Mouse (Mus musculus) MEL (cell line): ENCODE data around the gene Shmt1. TPM values are rescaled to one million over a fixed set of nuclear protein-coding genes. Genes with fewer than 3 reads are reported as not detected.
A peak's percentile ranks its signal among the peaks of the same experiment; 100 is the strongest.

ENCODE experiments used
- DNase-seq: peaks from one replicate; pipeline ENCODE4 v3.0.0; 2011; ENCODE audit warnings: low read depth, low spot score
- H3K27ac ChIP-seq: 2 replicates; pipeline ENCODE4 v1.5.1; 2012; ENCODE audit warnings: low read depth, mild to moderate bottlenecking, control low read depth, low read length, moderate library complexity; ENCODE audit not compliant: control insufficient read depth
- H3K27me3 ChIP-seq, 2 experiments: fragments of 150-350 bp in 1 of 2; sonication (generic) in 1 of 2; 2 replicates each; pipeline ENCODE4 v1.6.1; 2012; ENCODE audit warnings: low read length in 2 of 2, mild to moderate bottlenecking in 2 of 2, improper control_type of control experiment in 1 of 2, moderate library complexity in 1 of 2; ENCODE audit not compliant: insufficient read depth in 2 of 2, control insufficient read depth in 1 of 2
- H3K36me3 ChIP-seq, 2 experiments: 2 replicates each; pipeline ENCODE4 v1.6.1; 2012 to 2014; ENCODE audit warnings: low read length in 2 of 2, improper control_type of control experiment in 1 of 2, inconsistent platforms in 1 of 2, mild to moderate bottlenecking in 1 of 2; ENCODE audit not compliant: insufficient read depth in 2 of 2, control insufficient read depth in 1 of 2
- H3K4me1 ChIP-seq, 2 experiments: fragments of 150-350 bp in 1 of 2; sonication (generic) in 1 of 2; 2 replicates each; pipeline ENCODE4 v1.6.1; 2012; ENCODE audit warnings: low read length in 2 of 2, improper control_type of control experiment in 1 of 2, mild to moderate bottlenecking in 1 of 2; ENCODE audit not compliant: insufficient read depth in 2 of 2, control insufficient read depth in 1 of 2
- H3K4me3 ChIP-seq, 2 experiments: fragments of 150-350 bp in 1 of 2; sonication (generic) in 1 of 2; 2 replicates each; pipeline ENCODE4 v1.5.1; 2012; ENCODE audit warnings: low read depth in 2 of 2, low read length in 2 of 2, mild to moderate bottlenecking in 2 of 2, moderate library complexity in 2 of 2, control low read depth in 1 of 2, improper control_type of control experiment in 1 of 2; ENCODE audit not compliant: control insufficient read depth in 1 of 2, insufficient read depth in 1 of 2
- H3K79me2 ChIP-seq: 2 replicates; pipeline ENCODE4 v1.6.1; 2012; ENCODE audit warnings: mild to moderate bottlenecking, low read length, moderate library complexity; ENCODE audit not compliant: control insufficient read depth, poor library complexity, insufficient read depth
- H3K9ac ChIP-seq: 2 replicates; pipeline ENCODE4 v1.6.1; 2012; ENCODE audit warnings: low read depth, mild to moderate bottlenecking, control low read depth, low read length, moderate library complexity; ENCODE audit not compliant: control insufficient read depth, poor library complexity, severe bottlenecking
- H3K9me3 ChIP-seq: fragments of 150-350 bp; sonication (generic); replicated peaks from 2 replicates; pipeline ENCODE4 v1.6.1; 2012; ENCODE audit warnings: mild to moderate bottlenecking, low read length, improper control_type of control experiment, moderate library complexity; ENCODE audit not compliant: insufficient read depth
- CTCF ChIP-seq, 3 experiments: IDR thresholded peaks in 2 of 3; conservative IDR thresholded peaks in 1 of 3; 2 replicates each; pipeline ENCODE4 v1.5.1; 2011 to 2012; ENCODE audit warnings: low read length in 3 of 3, low read depth in 2 of 3, mild to moderate bottlenecking in 2 of 3, improper control_type of control experiment in 1 of 3, inconsistent platforms in 1 of 3, mixed read lengths in 1 of 3, moderate library complexity in 1 of 3; ENCODE audit not compliant: control insufficient read depth in 1 of 3, insufficient read depth in 1 of 3, poor library complexity in 1 of 3, severe bottlenecking in 1 of 3
- E2F4 ChIP-seq: IDR thresholded peaks from 2 replicates; pipeline ENCODE4 v1.6.1; 2011; ENCODE audit warnings: low read depth, low read length, improper control_type of control experiment, borderline replicate concordance
- ELF1 ChIP-seq: IDR thresholded peaks from 2 replicates; pipeline ENCODE4 v1.6.1; 2014; ENCODE audit warnings: low read depth, mild to moderate bottlenecking, inconsistent platforms, low read length, improper control_type of control experiment, moderate library complexity
- ETS1 ChIP-seq: IDR thresholded peaks from 2 replicates; pipeline ENCODE4 v1.6.1; 2012; ENCODE audit warnings: low read depth, mild to moderate bottlenecking, inconsistent platforms, low read length, improper control_type of control experiment, moderate library complexity
- GABPA ChIP-seq: IDR thresholded peaks from 2 replicates; pipeline ENCODE4 v1.6.1; 2012; ENCODE audit warnings: low read depth, mild to moderate bottlenecking, inconsistent platforms, low read length, improper control_type of control experiment, moderate library complexity
- HCFC1 ChIP-seq: IDR thresholded peaks from 2 replicates; pipeline ENCODE4 v1.6.1; 2012; ENCODE audit warnings: low read depth, mild to moderate bottlenecking, inconsistent platforms, low read length, improper control_type of control experiment, moderate library complexity
- JUND ChIP-seq: IDR thresholded peaks from 2 replicates; pipeline ENCODE4 v1.6.1; 2011; ENCODE audit warnings: low read depth, mild to moderate bottlenecking, improper control_type of control experiment, low read length
- KAT2A ChIP-seq: conservative IDR thresholded peaks from 2 replicates; pipeline ENCODE4 v1.6.1; 2012; ENCODE audit warnings: low read depth, low read length, improper control_type of control experiment, inconsistent platforms
- MAX ChIP-seq: IDR thresholded peaks from 2 replicates; pipeline ENCODE4 v1.6.1; 2011; ENCODE audit warnings: low read length, improper control_type of control experiment
- MAZ ChIP-seq: IDR thresholded peaks from 2 replicates; pipeline ENCODE4 v1.6.1; 2012; ENCODE audit warnings: low read depth, mild to moderate bottlenecking, inconsistent platforms, low read length, improper control_type of control experiment
- MEF2A ChIP-seq: IDR thresholded peaks from 2 replicates; pipeline ENCODE4 v1.6.1; 2014; ENCODE audit warnings: low read depth, mild to moderate bottlenecking, inconsistent platforms, low read length, improper control_type of control experiment; ENCODE audit not compliant: poor library complexity, insufficient replicate concordance, severe bottlenecking; ENCODE audit errors: extremely low read depth
- MXI1 ChIP-seq: IDR thresholded peaks from 2 replicates; pipeline ENCODE4 v1.6.1; 2011; ENCODE audit warnings: mild to moderate bottlenecking, low read depth, low read length, improper control_type of control experiment
- MYC ChIP-seq: IDR thresholded peaks from 2 replicates; pipeline ENCODE4 v1.6.1; 2011; ENCODE audit warnings: low read depth, mild to moderate bottlenecking, low read length, improper control_type of control experiment, moderate library complexity
- NELFE ChIP-seq: IDR thresholded peaks from 2 replicates; pipeline ENCODE4 v1.6.1; 2011; ENCODE audit warnings: low read depth, low read length, improper control_type of control experiment
- NRF1 ChIP-seq: IDR thresholded peaks from 2 replicates; pipeline ENCODE4 v1.6.1; 2014; ENCODE audit warnings: low read depth, mild to moderate bottlenecking, inconsistent platforms, low read length, improper control_type of control experiment, moderate library complexity; ENCODE audit not compliant: poor library complexity, insufficient read depth, severe bottlenecking
- POLR2A ChIP-seq, 2 experiments: IDR thresholded peaks; 2 replicates each; pipeline ENCODE4 v1.6.1; 2011 to 2012; ENCODE audit warnings: low read length in 2 of 2, mild to moderate bottlenecking in 2 of 2, control low read depth in 1 of 2, improper control_type of control experiment in 1 of 2, low read depth in 1 of 2, moderate library complexity in 1 of 2; ENCODE audit not compliant: control insufficient read depth in 1 of 2, insufficient read depth in 1 of 2, poor library complexity in 1 of 2
- POLR2AphosphoS2 ChIP-seq: IDR thresholded peaks from 2 replicates; pipeline ENCODE4 v1.6.1; 2011; ENCODE audit warnings: low read length, improper control_type of control experiment
- RAD21 ChIP-seq: IDR thresholded peaks from 2 replicates; pipeline ENCODE4 v1.6.1; 2011; ENCODE audit warnings: mild to moderate bottlenecking, low read depth, low read length, improper control_type of control experiment
- SIN3A ChIP-seq: IDR thresholded peaks from 2 replicates; pipeline ENCODE4 v1.6.1; 2012; ENCODE audit warnings: low read length, improper control_type of control experiment, inconsistent platforms
- SMC3 ChIP-seq: IDR thresholded peaks from 2 replicates; pipeline ENCODE4 v1.6.1; 2011; ENCODE audit warnings: low read depth, low read length, improper control_type of control experiment
- TBP ChIP-seq: IDR thresholded peaks from 2 replicates; pipeline ENCODE4 v1.8.0; 2011; ENCODE audit warnings: low read depth, low read length, improper control_type of control experiment
- TCF12 ChIP-seq: IDR thresholded peaks from 2 replicates; pipeline ENCODE4 v1.6.1; 2014; ENCODE audit warnings: low read depth, mild to moderate bottlenecking, inconsistent platforms, low read length, improper control_type of control experiment, moderate library complexity
- UBTF ChIP-seq: IDR thresholded peaks from 2 replicates; pipeline ENCODE4 v1.6.1; 2012; ENCODE audit warnings: low read depth, mild to moderate bottlenecking, inconsistent platforms, low read length, improper control_type of control experiment, moderate library complexity, borderline replicate concordance; ENCODE audit not compliant: insufficient read depth
- USF1 ChIP-seq: IDR thresholded peaks from 2 replicates; pipeline ENCODE4 v1.6.1; 2014; ENCODE audit warnings: low read depth, mild to moderate bottlenecking, inconsistent platforms, low read length, improper control_type of control experiment, moderate library complexity
- ZC3H11A ChIP-seq: IDR thresholded peaks from 2 replicates; pipeline ENCODE4 v1.6.1; 2012; ENCODE audit warnings: low read depth, mild to moderate bottlenecking, inconsistent platforms, low read length, improper control_type of control experiment
- ZMIZ1 ChIP-seq: IDR thresholded peaks from 2 replicates; pipeline ENCODE4 v1.6.1; 2012; ENCODE audit warnings: low read depth, mild to moderate bottlenecking, inconsistent platforms, low read length, improper control_type of control experiment, moderate library complexity
- ZNF384 ChIP-seq: IDR thresholded peaks from 2 replicates; pipeline ENCODE4 v1.6.1; 2012; ENCODE audit warnings: low read depth, mild to moderate bottlenecking, inconsistent platforms, low read length, improper control_type of control experiment
- polyA plus RNA-seq, 2 experiments: library from polyadenylated mRNA; stranded (reverse) in 1 of 2; unstranded in 1 of 2; fragments of >175 nt in 1 of 2; fragments of >200 nt in 1 of 2; gene quantifications; 2 replicates each; pipeline versions ENCODE4 v1.2.1 to v1.2.4; 2012; ENCODE audit warnings: low replicate concordance in 2 of 2, low read depth in 1 of 2; ENCODE audit not compliant: insufficient read length in 2 of 2, insufficient read depth in 1 of 2, missing spikeins in 1 of 2
- total RNA-seq: library from RNA; depleted of rRNA; stranded (reverse); fragments of 300-350 nt; gene quantifications from 2 replicates; pipeline ENCODE4 v1.2.3, GENCODE M21; 2012

The Shmt1 gene
- total and polyA plus RNA-seq, 3 experiments, result 55.3 to 71.4 TPM; not detected in 1

DNA sequence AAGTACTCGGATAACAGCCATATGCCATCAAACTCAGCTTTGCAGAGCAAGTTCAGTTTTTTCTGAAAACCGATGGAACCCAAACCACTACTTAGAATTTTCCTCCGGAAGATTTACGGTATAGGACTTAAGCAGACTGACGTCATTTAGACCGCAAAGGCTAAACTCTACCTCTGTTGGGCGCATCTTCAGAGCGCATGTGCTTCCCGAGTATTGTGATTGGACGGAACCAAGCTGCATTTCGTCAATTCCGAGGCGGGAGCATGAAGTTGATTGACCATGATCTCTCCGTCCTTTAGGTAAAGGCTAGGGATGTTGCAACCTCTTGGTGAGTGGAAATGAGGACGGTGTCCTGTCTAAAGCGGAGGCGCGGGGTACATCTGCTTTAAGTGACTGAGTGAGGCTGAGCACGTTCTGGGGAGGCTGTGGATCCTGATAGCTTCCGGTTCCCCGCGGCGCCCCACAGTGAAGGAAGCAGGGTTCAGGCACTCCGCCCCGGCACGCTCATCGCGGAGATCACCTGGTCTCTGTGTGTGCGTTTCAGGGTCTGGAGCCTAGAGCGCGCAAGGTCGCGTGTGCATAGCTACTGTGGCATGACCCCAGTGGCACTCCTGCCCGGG is 19.0 kb upstream of the Shmt1 start, which contains the start of gene Dhrs7b:
Gene Dhrs7b (plus strand): TSS at position 199 of the 620 bp plus-strand sequence.
- peak; percentile 88 for TF ChIP-seq MXI1
- TF ChIP-seq GABPA, result no peak
- no peak for TF ChIP-seq MAZ
- peak; percentile 85 to 99 for TF ChIP-seq POLR2A (IDR thresholded peaks at IDR 0.05; ENCODE audit: control insufficient read depth in 1 of 2, insufficient read depth in 1 of 2, low read depth in 1 of 2, low read length in 2 of 2, poor library complexity in 1 of 2)
- peak; percentile 76 for TF ChIP-seq KAT2A
- no peak for TF ChIP-seq MEF2A
- peak; percentile 74; the same call in 1 of the 2 replicates for TF ChIP-seq UBTF
- peak; percentile 88 for TF ChIP-seq ETS1
- TF ChIP-seq POLR2AphosphoS2, result peak; percentile 77
- peak; percentile 96 for TF ChIP-seq SIN3A
- TF ChIP-seq NELFE, result peak; percentile 94
- TF ChIP-seq NRF1, result peak; percentile 97
- TF ChIP-seq RAD21, result no peak
- TF ChIP-seq TCF12, result peak; percentile 78
- no peak for TF ChIP-seq ZMIZ1
- TF ChIP-seq USF1, result peak; percentile 59
- TF ChIP-seq CTCF (IDR thresholded peaks at IDR 0.05 in 2 of 3, conservative IDR thresholded peaks at IDR 0.05 in 1 of 3; ENCODE audit: control insufficient read depth in 1 of 3, insufficient read depth in 1 of 3, low read depth in 2 of 3, low read length in 3 of 3, poor library complexity in 1 of 3, severe bottlenecking in 1 of 3), result no peak
- peak; percentile 74 for TF ChIP-seq ZNF384
- no peak for TF ChIP-seq E2F4
- TF ChIP-seq JUND, result peak; percentile 81; the same call in 1 of the 2 replicates
- TF ChIP-seq ELF1, result no peak; the same call in 1 of the 2 replicates
- TF ChIP-seq HCFC1, result peak; percentile 94
- peak; percentile 96 for TF ChIP-seq TBP
- TF ChIP-seq MYC, result peak; percentile 95
- no peak for TF ChIP-seq SMC3
- TF ChIP-seq MAX, result peak; percentile 68; the same call in 1 of the 2 replicates
- TF ChIP-seq ZC3H11A, result no peak
- H3K27me3 ChIP-seq, result no peaks in the 10 kb centered on the region

More for the DNA sequence above, 19.0 kb upstream of the Shmt1 start, which contains the start of gene Dhrs7b:
- H3K79me2 ChIP-seq, result peaks cover 26% of the 10 kb centered on the region
- peak within 1 kb of the TSS; percentile 72 to 87 for H3K4me3 ChIP-seq
- peaks cover 0 to 18% of the 10 kb centered on the region in 2 experiments; a peak in 2 of 4 replicates for H3K36me3 ChIP-seq
- H3K9me3 ChIP-seq, result no peaks in the 10 kb centered on the region
- peaks cover 4 to 19% of the 10 kb centered on the region in 2 experiments; a peak in 3 of 4 replicates for H3K4me1 ChIP-seq
- peak within 1 kb of the TSS; percentile 82 for H3K9ac ChIP-seq
- peak within 1 kb of the TSS; percentile 85 for H3K27ac ChIP-seq
- peak; percentile 100 for DNase-seq
